Mouse (Mus musculus) lung, postnatal 4 days (tissue): ENCODE data around the gene Tacr1.
A peak's percentile ranks its signal among the peaks of the same experiment; 100 is the strongest.

Experiments used
- DNase-seq, 2 experiments: peaks; one replicate each; pipeline ENCODE4 v3.0.0; 2021

The Tacr1 gene

DNA sequence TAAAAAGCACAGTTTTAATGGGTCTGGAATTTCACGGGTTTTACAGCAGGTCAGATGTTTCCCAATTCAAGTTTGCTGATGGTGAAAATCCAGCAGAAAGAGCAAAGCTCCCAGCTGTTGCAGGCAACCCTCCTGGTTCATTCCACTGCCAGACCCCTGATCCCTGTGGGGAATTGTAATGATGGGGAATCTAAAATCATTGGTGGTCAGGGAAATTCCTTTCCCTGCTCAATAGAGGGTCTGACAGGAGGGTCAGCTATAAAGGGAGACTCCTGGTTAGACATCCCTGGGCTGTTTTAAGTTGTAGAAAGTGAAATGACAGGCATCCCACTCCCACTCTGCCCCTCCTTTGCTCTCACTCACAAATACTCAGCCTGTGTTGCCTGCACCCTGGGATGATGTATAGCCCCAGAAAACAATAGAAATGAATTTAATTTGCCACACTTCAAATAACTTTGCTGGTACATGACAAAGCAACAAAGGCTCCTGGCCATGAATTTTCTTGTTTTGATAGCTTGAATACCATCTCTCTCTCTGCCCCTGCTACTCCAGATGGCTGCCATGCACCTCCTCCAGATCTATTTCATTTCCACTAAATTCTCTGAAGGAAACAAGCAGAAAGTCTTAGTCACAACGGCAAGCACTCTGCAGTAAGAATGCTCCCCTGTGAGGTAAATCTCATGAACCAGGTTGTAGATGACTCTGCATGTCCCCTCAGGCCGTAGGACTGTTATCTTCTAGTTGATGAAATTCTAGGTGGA is 123.2 kb downstream of the Tacr1 start:
- DNase-seq = no peak

DNA sequence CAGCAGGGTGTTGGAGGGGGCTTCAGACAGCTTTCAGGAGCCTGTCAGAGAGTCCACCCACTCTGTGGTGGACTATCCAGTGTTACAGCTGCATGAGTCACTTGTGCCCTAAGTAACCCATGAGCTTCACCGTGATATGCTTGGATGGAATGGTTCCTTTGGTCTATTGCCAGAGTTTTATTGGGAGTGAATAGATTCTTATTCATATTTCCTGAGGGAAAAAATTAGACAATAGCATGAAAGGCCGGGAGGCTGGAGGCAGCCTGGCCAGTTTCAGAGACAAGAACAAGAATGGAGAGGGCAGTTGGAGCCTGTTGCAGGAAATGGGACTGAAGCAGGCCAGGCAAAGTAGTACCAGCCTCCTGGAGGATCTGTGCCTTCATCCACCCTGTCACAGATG is 126.5 kb downstream of the Tacr1 start:
- DNase-seq = no peak

DNA sequence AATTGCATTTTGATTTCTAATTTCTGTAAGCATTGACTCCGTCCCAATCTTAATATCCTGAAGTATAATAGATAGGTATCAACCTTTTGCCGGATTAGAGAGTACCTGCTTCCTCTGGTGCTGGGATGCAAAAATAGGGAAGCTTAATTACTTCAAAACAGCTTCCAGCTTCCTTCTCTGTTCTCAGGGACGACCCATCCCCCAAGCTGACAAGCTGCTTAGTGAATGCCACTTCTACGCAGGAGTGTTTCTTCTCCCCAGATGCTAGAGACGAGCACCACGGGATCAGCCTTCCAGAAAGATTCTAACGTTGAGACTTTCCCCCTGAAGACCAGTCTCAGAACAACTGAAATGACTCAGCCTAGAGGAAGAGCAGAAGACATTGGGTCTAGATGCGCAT is 134.5 kb downstream of the Tacr1 start:
- DNase-seq = no peak

DNA sequence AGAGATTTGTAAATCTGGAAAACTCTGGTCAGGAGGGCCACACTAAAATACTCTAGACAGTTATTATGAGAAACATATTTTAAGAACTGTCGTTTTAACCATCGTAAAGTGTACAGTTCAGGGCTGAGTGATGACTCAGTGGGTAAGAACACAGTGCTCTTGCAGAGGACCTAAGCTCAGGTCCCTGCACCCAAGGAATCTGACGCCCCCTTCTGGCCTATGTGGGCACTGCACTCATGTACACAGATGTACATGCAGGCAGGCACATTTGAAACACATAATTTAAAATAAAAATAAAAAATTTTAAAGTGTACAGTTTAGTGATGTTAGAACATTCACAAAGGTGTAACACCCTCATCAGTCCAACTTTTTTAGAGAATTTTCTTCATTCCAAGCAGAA is 147.1 kb downstream of the Tacr1 start:
- DNase-seq = no peak

DNA sequence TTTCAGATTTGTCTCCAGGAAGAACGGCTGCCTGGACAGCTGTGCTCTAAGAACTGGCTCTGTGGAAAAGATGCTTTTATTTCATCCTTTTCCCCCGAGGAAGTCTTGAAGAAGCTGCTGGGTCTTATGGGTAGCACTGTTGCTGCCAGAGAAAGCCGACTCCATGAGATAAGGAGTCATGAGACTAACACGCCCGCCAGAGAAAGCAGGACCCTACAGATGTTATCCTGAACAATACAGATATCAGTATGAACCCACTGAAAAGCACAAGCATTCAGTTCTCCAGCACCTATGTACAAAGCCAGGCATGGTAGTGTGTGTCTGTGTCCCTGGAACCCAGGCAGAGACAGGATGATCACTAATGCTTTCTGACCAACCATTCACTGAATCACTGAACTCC is 173.3 kb downstream of the Tacr1 start:
- DNase-seq = no peak

DNA sequence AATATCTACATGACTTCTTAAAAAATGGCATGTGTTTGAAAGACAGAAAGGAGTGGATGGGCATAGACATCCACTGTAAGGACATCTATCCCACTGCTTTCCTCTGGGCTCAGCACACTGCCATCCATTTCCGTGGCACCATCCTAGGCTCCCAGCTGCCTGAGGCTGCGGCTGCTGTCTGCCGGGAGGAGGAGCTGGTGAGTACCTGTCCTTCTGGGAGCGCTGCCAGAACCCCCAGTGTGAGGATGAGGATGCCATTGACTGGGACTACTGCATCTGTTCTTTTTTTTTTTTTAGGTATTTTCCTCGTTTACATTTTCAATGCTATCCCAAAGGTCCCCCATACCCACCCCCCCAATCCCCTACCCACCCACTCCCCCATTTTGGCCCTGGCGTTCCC is 183.3 kb downstream of the Tacr1 start:
- no peak for DNase-seq

DNA sequence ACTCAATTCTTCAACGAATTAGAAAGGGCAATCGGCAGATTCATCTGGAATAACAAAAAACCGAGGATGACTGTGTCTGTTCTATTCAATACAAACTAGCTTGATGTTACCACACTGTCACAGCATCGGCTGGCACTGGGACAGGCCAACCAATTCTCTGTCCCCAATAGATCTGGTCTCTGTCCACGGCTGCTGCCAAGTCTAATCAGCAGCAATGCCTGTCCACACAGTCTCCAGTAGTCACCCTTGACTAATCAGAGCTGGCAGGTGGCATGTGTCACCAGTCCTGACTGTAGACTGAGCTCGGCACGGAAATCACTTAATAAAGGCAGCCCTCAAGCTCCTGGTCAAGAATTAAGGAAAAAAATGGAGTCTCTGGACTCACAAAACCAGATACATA is 187.3 kb downstream of the Tacr1 start:
- DNase-seq = no peak

DNA sequence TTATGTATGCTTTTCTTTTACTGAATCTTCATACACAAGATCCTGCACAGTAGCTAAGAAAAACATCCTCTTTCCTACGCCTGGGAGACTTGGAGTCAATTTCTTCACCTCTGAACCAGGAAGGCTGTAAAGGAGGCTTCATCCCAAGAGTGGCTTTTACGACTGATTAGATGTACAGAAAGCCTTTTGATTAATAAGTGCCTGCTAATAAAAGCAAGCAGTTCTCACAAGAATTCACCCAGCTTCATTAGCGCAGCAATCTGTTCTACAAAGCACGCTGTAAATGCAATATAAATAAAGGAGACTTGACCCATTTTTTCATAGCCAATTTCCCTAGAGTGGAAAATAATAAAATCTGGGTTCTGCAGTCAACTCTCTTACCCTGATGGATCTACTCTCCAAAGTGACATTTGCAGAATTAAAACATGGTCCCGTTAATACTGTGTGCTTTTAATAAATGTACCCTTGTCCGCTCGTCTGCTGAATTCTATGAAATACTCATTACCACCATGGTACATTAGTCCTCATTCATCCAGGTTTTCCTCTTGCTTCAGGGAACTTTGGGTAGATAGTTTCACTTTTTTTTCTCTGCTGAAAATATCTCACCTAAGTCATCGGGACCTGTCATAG is 193.4 kb downstream of the Tacr1 start:
- DNase-seq = no peak

DNA sequence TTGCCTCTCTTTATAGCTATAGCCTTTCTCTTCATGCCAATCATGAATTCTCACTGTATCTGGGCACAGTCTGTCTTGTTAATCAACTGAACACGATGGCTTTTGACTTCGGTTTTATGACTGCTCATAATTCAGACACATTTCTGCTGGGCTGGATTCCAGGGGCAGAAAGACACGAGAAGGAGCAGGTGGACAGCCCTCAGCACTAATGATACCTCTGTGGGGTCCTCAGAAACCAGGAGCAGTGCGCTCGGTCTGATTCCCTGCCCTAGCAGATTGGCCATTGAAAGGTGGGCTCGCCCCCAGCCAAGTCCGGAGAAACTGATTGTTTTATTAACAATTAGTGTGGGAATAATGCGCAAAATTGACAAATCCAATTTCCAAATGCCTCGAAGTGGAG is 201.1 kb downstream of the Tacr1 start:
- DNase-seq = no peak

DNA sequence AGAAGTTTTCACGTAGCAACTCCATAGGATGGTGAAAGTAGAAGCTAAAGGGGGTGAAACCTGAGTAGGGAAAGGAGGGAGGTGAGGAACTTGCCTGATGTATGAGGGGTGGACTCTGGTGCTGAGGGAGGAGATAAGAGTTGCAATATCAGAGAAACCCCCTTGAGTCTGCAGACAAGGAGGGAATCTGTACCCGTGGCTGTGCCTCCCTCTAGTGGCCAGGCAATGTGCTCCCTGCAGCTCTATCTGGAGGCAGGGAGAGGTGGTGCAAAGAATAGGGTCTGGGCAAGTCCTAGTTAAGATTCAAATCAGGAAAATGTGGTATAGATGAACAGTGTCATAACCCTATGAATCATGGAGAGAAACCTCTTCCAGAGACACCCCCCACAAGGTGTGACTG is 201.5 kb downstream of the Tacr1 start:
- peak; percentile 33 to 43 for DNase-seq

DNA sequence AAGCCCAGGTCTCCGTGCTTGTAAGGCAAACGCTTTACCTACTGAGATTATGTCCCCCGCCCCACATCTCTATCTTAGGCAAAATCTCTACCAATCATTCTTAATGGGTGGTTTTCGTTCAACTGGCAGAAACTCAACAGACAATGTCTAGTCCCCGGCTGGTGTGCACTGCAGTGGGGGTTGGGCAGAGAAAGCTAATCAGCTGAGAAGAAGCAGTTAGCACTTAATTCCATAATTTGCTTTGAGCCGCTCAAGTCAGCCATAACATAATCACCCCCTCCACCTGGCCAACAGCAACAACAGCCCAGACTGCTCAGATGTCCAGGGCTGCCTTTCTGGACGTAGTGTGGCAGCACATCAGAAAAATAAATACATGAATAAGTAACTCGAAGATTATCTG is 202.7 kb downstream of the Tacr1 start:
- DNase-seq = no peak

DNA sequence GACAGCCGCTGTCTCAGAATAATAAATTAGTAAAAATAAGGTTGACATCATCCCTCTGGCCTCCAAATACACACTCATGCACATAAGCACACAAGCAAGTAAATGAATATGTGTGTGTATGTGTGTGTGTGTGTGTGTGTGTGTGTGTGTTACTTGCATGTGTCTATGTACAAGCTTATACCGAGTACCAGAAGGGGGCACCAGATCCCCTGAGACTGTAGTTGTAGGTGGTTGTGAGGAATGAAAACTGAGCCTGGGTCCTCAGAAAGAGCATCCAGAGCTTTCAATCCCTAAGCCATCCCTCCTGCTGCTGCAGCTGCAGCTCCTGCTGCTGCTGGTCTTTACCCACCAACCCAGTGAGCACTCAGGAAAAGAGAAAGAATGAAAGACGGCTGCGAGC is 206.6 kb downstream of the Tacr1 start:
- DNase-seq = no peak

DNA sequence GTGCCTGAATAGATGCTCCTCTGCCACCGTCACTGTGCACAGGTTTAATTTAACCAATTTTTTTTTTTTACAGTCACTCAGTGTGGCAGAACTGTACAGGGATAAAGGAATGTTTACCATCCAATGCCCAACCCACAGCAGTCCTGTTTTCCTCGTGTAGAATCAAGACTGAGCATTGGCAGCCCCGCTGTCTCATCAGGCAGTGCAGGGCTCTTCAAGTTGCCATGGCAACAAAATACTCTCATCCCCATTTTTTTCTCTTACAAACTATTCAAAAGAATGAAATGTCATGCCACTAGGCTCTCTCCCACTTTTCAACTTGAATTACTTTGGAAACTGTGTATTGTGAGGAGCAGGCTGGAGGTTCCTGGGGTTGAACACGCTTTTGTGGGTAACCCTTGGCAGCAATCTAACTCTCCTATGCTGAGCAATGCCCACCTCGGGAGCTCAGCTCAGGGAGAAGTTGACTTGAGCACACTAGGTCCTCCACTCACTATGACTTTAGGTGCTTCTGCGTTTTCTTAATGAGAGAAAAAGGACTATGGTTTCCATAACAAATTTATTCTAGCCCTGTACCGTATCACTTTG is 207.3 kb downstream of the Tacr1 start:
- DNase-seq = no peak
